Mouse (Mus musculus): ENCODE measurements at regions not wholly inside any gene's neighbourhood (a gene's known extent, or its start where the extent isn't known, plus 50 kb on each side); places are given as distances from the start of the nearest gene placed in this dataset.

DNA sequence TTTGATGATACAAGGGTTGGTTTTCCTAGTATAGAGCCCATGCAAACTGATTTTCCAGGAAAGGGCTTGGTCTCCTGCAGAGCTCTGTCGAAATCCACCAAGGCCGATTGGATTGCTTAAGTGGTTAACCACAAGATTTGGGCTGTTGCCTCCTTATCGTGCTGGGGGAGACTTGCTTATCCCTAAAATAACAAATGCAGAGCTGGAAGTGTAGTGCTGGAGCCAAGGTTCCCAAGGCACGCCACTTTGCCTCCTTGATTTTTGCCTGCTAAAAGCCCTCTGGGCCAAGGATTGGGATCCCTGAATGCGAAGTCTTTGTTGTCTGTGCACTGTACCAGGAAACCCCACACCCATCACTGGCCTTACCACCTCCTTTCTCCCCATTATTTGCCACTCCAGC lies 52.8 kb upstream of the Tmem178 start:
- DNase-seq (ENCODE audit: low spot score in 2 of 2), result no peak

DNA sequence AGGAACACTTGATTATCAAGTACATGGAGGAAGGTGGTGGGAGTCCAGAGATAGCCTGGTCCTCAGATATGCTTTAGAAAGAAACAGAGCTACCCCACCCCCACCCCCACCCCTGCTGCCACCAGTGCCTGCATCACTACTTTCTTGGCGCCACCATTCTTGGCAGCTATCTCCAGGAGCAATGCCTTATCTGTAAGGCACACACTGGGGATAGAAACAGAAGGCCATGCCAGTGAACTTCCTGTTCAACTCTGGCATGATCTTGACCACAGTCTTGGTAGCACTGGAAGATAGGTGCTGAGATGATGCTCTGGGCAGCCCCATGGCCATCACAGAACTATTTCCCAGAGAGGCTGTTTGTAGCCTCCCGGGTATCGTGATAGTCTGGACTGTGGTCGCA lies 55.3 kb upstream of the Tmem178 start:
- DNase-seq (ENCODE audit: low spot score in 2 of 2), result no peak

DNA sequence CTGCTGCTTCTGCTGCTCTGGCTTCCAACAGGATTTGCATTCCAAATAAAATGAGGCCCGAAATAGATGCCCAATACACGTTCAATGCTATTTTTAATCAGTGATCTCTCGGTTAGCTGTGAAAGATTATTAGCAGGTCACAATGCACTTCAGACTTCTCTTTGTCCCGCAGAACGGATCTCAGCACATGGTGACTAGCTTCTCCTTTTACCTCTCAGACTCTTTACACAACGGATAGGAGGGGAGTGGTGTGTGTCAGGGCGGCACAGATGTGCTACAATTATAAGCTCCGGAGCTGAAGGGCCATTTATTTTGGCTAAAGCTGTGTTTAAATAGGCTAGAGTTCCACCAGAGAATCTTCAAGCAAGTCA lies 56.7 kb upstream of the Tmem178 start:
- DNase-seq (ENCODE audit: low spot score in 2 of 2), result no peak

DNA sequence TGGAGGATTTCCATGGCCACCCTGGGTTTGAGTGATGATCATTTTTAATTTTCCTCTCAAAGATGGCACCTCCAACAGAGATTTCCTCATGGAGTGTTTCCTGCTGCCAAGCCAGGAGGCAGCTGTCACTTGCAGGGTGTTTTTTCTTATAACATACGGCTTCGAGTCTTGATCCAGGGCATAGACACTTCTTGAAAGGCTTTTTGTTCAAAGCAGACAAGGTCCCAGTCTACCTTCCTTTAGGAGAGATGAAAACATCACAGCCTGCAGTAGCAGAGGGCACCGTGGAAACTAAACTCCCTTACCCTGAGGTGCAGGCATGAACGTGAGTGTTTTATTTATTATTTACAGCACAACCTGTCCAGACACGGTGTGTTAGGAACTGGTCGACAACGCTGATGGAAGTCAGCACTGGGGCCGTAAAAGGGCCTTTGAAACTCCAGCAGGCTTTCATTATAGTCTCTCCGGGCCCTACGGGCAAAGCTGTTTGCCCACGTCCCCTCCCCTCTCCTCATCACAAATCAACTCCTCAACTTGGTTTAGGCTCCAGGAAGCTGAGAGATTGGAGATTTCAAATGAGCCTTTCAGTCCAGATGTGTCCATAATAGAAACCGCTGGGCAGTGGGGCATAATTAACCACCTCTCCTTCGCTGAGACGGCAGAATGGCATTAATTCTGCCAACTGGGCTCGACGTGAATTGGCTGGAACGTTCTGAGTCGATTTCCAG lies 57.2 kb upstream of the Tmem178 start:
- DNase-seq (ENCODE audit: low spot score in 2 of 2), result no peak

DNA sequence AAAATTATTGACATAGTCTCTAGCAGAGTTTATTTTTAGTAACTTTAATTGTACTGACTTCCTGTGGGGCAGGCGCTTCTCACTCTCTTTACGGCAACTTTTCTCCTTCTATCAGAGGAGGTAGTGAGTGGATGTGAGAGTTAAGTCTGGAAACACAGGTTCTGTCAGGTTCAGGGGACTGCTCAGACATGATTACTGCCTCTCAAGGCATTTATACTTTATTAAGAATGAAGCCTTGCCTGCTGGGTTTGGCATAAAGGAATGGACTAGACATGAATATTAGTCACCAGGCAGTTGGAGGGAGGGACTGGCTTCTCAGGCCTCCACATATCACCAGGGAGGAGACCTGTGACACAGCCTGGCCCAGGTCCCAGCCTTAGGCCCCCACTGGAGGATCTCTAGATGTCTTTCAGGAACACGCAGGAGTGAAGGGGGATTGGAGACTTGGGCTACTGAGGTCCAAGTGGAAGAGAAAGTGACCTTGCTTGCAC lies 58.2 kb upstream of the Tmem178 start:
- no peak for DNase-seq (ENCODE audit: low spot score in 2 of 2)

DNA sequence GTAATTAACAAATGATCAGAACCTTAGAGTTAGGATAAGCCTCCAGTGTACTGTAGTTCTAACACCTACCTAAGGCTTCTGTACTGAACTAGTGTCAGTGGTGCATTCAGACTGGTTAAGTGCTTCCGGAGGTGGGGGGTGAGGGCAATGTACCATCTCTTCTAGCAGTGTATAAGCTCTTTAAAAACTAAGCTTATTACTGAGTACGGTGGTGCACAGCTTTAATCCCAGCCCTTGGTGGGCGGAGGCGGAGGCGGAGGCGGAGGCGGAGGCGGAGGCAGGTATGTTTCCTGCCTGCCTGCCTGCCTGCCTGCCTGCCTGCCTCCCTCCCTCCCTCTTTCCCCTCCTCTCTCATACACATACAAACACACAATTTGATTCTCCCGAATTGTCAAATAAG lies 58.7 kb upstream of the Tmem178 start:
- DNase-seq (ENCODE audit: low spot score in 2 of 2), result no peak

DNA sequence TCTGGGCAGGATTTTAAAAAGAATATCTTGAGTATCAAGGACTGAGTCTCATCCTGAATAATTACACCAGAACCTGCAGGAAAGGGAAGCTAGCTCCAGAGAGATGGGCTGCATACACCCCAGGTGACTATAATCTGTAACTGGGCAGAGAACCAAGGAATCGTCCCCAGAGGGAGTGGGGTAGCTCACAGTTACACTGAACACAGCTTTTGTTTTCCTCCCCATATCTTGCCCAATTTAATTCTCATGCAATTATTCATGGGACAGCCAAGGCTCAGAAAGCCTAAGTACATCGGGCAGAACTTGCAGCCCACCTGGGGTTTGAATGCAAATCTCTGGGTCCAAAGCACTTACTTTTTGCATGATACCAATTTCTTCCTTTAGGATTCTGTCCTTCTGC lies 59.5 kb upstream of the Tmem178 start:
- no peak for DNase-seq (ENCODE audit: low spot score in 2 of 2)

DNA sequence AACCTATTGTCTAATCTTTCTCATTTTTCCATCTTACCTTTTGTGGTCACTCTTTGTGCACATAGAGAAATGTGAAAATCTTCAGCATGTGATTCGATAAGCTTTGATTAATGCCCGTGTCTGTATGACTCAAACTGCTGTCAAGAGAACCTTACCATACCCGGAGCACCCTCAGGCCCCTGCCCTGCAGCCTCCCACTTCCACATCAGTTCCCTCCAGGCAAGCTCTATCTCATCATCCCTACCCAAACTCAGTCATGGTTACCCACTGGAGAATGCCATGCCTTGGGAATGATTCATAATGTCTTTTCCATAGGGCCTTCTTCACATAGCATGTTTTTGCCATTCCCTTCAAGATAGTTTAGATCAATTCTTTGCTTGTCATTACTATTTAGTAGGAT lies 62.0 kb upstream of the Tmem178 start:
- DNase-seq (ENCODE audit: low spot score in 2 of 2), result no peak

DNA sequence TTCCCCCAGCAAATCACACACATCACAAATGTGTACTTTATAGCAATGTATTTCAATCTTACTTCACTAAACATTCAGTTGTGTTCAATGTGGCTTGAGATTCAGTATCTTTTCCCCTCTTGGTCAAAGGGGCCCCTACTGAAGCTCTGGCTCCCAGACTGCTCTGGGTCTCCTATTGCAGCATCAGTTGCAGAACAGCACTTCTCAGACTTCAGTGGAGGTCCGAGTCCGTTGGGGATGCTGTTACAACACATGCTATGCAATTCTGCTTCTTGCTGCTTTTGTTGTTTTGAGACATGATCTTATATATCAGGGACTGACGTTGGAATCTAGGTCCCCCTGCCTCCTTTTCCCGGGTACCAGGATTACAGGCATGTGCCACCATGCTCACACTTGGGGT lies 64.1 kb upstream of the Tmem178 start:
- DNase-seq (ENCODE audit: low spot score in 2 of 2), result no peak

DNA sequence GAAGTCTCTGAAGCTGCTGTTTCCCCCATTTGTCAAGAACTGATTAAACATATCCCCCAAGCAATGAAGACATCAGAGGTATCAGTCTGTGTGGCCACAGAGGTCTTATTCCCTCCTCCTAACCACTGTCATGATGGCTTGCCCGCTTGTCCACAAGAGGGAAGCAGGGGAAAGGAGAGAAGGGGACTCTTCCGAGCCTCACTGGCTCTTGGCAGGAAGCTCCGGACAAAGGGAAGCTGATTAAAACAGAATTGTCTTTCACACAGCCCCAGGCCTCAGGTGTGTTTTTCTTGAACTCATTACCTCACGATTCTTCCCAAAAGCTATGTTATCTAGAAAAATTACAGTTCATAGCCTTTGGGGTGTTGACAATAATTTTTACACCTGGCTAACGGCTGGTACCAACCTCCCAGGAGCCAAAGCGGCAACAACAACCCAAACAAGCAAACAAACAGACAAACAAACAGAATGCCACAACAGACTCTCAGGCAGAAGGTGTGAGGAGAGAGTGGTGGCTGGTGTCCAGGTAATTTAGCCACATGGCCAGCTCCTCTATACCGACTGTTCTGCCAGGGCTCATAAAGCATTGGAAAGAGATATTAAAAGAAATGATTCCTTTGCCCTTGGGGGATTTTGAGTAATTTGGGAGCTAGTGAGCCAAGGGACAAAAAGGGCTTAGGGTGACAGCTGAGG lies 68.9 kb upstream of the Tmem178 start:
- no peak for DNase-seq (ENCODE audit: low spot score in 2 of 2)

DNA sequence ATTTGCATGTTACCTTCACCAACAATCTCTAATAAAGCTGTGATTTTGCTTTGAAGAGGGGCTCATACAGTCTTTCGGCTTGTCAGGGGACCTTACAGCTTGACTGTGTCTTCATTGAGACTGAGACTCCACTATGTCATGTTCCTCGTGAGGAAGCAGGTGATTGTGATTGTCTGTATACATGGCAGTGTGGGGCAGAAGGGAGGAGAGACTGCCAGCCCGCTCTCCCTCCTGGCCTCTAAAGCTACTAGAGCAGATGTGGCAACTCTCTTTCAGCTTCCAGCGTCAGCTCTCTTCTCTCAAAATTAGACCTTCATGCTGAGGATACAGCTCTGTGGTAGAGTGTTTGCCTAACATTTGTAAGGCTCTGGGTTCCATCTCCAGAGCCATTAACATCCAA lies 73.5 kb upstream of the Tmem178 start:
- DNase-seq (ENCODE audit: low spot score in 2 of 2), result no peak

DNA sequence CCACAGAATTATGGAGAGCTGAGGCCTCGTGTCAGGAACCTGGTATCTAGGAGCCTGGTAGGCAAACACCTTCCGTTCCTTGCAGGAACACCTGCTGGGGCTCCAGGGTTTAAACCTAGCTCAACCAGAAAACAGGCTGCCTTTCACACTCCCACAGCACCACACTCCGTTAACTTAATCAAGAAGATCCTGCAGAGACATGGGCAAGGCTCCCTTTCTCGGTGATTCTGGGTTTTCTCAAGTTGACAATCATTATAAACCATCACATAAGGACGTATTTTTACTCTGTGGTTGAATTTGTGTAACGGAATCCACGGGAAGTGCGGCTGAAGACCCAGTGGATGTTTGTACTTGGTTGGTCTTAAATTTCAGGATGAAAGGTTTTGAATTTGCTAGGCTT lies 82.1 kb upstream of the Tmem178 start:
- DNase-seq (ENCODE audit: low spot score in 2 of 2), result no peak

DNA sequence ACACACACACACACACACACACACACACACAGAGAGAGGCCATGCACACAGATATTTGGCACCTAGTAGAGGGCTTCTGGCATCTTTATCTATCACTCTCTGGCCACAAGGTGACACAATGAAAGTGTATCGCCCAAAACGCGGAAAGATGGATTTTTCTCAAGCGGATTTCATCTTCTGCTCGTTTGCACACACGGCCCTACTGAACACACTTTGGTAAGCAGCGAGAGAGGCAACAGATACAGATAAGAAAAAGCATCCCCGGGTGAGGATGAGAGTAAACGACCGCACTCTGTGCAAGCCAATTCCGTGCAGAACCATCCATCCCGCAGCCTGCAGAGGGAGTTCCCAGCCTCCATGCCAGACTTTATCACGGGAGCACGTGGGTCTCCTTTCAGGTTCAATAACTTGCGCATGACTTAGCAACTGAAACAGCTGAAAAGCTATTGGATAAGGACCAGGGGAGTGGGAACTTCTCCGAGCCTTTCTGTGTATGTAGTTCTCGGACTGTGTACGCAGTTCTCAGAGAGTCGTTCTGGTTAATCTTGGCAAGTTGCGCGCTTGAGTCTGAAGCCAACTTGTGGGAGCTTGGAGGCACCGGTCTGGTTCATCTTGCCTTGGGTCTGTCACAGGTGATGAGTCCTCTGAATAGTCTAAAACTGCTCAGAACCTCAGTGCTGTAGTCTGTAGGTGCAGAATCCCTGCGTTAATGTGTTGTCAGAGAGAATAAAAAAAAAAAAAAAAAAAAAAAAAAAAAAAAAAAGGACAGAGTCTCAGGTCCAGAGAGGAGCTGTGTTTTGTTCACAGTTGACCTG lies 97.2 kb upstream of the Tmem178 start:
- no peak for DNase-seq (ENCODE audit: low spot score in 2 of 2)

DNA sequence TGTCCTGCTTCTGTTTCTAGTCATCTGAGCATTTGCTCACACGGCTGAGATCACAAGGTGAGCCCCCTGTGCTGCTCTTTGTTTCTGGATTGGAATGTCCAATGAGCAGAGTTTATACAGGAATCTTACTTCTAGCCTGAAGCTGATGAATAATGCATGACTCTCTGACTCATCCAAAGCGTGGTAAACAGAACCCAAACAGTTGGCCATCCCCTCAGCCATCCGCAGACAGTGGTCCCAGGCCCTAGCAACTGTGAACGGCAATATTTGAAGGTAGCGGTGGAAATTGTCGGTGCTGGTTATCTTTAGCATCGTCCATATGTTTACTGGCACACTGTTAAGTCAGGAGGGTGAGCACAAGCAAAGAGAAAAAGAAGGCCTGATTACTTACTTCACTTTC lies 99.1 kb upstream of the Tmem178 start:
- DNase-seq (ENCODE audit: low spot score in 2 of 2), result peak in 1 of 2 experiments; percentile 22

DNA sequence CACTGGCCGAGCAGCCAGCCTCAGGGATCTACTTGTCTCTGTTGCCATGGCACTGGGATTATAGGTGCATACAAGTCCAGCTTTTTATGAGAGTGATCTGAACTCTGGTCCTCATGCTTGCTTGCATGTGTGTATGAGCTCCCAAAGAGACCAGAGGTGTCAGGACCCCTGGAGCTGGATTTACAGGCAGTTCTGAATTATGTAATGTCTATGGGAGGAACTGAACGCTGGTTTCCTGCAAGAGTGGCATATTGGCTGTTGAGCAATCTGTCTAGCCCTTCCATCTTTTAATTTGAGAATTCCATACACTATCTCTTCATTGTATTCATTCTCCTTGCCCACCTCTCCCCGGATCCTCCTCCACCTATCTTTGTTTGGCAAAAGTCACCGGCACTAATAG lies 102.5 kb upstream of the Tmem178 start:
- no peak for DNase-seq (ENCODE audit: low spot score in 2 of 2)

DNA sequence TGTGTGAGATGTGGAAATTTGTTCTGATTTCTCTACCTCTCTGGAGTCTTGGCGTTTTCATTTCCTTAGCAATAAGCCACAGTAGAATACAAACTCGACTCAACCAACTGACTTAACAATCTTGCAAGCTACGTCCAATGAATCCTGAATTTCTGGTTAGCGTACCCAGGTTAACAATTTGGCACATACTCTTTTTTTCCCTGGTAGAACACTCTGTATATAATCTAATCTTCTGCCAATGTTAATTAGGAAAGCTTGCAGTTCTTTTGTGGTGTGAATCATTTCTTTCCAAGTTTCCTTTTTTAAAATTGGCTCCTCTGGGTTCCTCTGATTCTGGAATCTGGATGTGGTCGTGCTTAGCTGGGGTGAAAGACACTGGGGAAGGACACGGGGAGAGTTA lies 103.5 kb upstream of the Tmem178 start:
- DNase-seq (ENCODE audit: low spot score in 2 of 2), result no peak

DNA sequence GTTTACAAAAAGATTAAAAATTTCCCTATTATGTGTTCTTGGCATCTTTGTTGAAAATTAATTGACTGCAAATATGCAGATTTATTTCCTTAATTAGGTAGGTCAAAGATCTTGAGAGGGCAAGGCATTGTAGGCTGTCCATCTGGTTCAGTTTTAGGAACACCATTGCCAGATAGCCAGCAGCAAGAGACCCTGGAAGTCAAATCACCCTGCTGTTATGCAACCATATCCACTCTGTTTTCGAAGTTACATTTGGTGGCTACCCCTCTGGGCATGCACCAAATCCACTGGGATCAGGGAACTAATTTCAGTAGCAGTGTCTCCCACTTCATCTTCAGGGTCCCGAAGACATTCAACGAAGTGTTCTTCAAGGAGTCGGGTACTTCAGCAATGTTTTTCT lies 104.0 kb upstream of the Tmem178 start:
- no peak for DNase-seq (ENCODE audit: low spot score in 2 of 2)

DNA sequence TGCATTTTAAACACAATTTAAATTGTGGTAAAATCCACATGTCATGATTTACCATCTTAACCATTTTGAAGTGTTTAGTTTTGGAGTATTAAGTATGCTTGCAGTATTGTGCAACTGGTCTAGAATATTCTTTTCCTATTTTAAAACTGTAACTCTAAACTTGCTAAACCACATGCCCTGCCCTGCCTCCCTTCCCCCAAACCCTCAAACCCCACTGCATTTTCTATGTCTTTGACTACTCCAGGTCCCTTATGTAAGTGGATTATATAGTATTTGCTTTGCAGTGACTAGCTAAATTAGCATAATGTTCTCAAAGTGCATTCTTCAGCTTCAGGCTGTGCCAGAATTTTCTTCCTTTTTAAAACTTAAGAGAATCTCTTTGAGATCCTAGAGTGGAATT lies 106.4 kb upstream of the Map4k3 start:
- DNase-seq (ENCODE audit: low spot score in 2 of 2), result no peak

DNA sequence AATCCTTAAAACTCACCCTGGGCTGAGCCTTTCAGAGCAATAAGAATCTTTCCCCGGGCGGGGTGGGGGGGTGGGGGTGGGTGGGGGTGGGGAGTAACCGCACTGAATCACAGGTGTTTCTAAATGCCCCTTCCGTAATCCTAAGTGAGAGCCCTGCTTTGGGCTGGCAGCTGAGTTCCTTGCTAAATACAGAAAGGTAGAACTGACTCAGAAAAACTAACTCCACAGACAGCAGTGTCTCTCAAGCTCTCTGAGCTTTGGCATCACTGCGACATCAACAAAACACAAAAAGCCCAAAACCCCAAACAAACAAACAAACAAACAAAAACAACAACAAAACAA lies 105.9 kb upstream of the Map4k3 start:
- DNase-seq (ENCODE audit: low spot score in 2 of 2), result no peak

DNA sequence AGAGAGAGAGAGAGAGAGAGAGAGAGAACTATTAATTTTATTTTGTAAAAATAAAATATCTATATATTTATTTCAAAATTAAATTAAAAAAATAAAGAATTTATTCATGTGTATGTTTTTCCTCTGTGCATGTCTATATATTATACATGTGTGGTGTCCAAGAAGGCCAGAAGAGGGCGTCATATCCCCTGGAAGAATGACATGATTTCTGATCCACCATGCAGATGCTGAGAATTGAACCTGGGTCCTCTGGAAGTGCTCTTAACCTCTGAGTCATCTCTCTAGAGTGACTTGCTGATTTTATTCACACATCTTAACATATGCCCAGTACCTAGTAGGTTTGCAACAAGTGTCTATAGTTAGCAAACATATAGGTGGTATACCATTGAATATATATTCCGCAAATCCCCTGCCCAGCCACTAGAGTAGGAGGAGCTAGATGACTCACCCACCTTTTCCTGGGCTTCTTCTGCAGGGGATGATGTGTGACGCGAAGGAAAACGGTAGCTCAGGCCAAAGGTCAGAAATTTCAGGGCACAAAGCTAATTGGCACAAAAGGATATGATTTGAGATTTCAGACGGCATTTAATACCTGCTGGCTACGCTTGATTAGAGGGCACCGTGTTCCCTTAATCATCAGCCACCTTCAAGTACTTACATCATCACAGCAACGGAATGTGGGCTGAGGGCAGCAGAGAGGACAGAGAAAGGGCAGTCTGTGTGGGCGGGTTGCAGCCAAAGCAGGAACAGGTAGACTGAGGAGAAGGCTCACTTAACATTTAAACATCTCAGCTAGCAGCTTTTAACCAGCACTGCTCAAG lies 105.3 kb upstream of the Map4k3 start:
- no peak for DNase-seq (ENCODE audit: low spot score in 2 of 2)

DNA sequence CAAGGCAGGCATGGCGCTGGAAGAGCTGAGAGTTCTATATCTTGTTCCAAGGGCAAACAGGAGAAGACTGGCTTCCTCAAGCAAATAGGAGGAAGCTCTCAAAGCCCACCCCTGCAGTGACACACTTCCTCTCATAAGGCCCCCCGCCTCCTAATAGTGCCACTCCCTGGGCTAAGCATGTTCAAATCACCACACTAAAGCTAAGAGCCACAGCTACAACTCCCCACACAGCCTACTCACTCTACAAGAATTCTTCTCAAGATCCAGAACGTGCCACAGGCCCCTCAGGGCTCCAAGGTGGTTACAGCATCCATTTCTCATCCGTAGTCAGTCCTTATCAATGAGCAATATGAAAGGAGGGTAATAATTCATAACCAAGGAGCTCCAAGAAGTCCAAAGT lies 103.4 kb upstream of the Map4k3 start:
- DNase-seq (ENCODE audit: low spot score in 2 of 2), result no peak

DNA sequence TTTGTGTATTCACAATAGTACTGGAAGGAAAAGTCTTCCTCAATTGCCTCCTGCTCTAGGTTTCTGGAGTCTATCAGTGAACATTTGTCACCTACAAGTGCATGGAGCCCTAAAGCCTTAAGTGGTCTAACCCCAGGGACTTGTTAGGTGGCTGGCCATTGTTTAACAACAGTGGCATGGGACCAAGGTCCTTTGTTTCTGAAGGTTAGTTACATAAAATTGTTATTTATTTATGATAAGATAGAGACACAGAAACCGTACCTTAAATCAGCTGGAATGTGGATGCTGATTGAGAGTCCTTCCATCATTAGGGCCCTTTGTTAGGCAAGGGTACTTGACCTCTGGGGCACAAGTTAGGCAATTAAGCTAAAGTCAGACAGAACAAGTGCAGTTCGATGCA lies 99.6 kb upstream of the Map4k3 start:
- no peak for DNase-seq (ENCODE audit: low spot score in 2 of 2)
